Mouse (Mus musculus) left cerebral cortex, postnatal 4 days (tissue): ENCODE measurements at regions not wholly inside any gene's neighbourhood (a gene's known extent, or its start where the extent isn't known, plus 50 kb on each side); places are given as distances from the start of the nearest gene placed in this dataset.

Source experiments
- DNase-seq: peaks from one replicate; pipeline ENCODE4 v3.0.0-alpha.2; 2022
- intact Hi-C: fragments of 180-260 bp; cut with DNase I; formaldehyde crosslinking; loops from one replicate; pipeline ENCODE4 v1.15.1; 2025

DNA sequence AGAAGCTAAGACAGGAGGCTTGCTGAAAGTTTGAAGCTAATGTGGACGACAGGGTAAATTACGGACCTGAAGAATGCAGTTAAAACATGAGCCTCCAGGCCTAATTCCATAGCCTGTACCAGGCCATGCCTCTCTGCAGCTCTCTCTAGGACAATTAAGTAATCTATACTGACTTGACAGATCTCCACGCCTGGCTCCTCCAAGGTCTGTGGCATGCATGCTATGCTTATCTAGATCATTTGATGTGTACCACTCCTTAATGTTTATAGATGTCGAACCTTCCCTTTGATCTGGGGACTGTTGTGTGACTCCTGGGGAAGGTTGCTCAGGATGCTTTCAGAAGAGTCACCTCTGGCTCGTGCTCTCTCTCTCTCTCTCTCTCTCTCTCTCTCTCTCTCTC lies 62.2 kb upstream of the Cd55 start:
- intact Hi-C loops = no loop called here
- DNase-seq = no peak

DNA sequence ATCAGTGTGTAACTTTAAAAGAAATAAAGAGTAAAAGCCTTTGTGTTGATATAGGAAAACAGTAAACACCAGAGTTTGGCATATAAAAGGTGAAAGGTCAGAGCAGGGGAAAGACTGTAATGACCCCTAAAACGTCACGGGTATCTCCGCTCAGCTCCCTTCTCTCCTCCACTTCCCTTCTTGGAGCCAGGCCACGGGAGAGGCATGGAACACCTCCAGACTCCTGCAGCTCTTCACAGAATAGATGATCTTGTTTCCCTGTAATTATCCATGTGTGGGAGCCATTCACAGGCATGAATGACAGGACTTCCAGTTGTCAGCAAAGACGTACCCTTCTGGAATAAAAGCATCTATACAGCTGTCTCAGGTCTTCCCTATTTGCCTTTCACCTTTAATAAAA lies 55.3 kb upstream of the Cd55 start:
- intact Hi-C loops = no loop called here
- peak; percentile 8 for DNase-seq

DNA sequence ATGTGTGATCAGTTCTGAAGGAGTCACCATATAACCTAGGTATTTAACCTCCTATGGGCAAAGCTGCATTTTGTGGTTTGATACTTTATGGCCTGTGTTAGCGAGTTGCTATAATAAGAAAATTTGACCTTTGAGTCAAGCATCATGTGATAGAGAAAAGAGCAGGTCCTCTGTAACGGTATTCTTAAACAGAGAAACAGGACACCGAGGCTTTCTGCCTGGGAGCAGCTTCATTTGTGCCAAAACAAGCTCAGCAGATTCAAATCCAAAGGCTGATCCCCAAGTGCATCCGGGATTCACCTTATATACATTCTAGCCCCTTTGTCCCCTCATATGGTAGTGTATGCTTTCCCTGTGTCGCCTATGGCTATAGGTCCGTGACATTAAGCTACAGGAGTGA lies 54.1 kb upstream of the Cd55 start:
- DNase-seq = no peak

DNA sequence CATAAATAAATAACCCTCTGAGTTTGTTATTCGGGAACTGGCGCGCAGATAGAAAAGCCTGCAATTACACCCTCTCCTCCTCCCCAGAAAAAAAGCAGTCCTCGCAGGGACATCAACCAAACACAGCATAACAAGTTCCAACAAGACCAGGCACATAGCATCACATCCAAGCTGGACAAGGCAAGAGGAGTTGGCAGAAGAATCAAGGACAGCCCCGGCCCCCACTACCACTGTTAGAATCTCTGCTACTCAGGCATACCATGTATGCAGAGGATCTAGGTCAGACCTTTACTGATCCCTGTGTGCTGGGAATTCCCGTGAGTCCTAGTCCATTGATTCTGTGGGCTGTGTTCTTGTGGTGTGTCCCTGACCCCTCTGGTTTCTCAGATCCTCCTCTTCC lies 52.8 kb upstream of the Cd55 start:
- intact Hi-C loops = no loop called here
- no peak for DNase-seq

More for the DNA sequence above, 54.1 kb upstream of the Cd55 start:
- intact Hi-C loops = no loop called here

DNA sequence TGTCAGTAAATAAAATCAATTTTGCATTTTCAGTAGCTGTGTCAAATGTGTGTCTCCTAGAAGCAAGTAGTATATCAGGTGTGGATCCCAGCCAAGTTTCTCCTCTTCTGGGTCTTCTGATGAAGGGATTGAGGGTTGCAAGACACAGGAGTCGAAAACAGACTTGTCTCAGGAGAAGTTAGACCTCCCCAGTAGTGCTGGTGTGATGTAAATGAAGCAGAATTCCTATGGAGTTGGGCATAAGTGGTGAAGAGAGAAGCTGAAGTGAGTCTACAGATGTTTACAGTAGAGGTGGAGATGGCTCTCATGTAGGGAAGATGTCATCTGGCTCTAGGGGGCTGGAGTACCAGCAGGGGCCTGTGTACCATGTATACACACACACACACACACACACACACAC lies 50.9 kb upstream of the Cd55 start:
- intact Hi-C loops = no loop called here
- DNase-seq = no peak

DNA sequence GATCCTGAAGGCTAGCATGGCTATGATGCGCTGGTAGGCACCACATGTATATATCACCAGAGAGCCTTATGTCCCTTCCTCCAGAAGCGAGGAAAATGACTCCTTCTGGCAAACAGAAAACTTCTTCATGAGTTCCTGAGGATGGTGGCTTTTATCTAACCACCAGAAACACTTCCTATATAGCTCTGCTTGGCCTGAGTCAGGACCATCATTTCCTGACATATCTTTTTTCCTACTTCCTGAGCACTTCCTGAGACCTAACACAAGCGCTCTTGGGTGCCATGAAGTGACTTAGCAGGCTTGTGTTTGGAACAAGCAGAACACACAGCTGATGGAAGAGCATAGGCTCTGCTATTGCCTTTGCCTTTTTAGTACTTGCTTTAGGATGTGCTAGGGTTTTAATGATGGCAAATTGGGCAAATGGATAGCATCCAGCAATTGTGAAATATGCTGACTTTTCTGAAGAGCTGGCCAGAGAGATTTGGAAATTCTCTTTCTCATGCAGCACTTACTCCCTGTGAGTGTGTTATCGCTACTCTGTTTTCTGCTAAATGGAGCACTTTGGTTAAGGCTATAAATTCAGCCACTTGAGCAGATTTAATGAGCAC lies 50.4 kb upstream of the Cd55 start:
- DNase-seq = no peak
- intact Hi-C loops = no loop called here
